Mouse (Mus musculus) layer of hippocampus, adult 2 months (tissue): ENCODE measurements around the gene Olfr1196. TPM values are rescaled to one million over a fixed set of nuclear protein-coding genes. Genes with fewer than 3 reads are reported as not detected.
"Not testable (repeated sequence)": the region's sequence is repeated elsewhere in the genome, so short reads cannot be mapped to it uniquely, and the experiment has no call there.

Experiments used
- DNase-seq, 2 experiments: peaks; one replicate each; pipeline ENCODE4 v3.0.0; 2022; ENCODE audit warnings: low spot score in 2 of 2
- H3K27ac ChIP-seq: fragments of 200-600 bp; 2 replicates; pipeline ENCODE4 v1.8.1; 2022
- H3K4me3 ChIP-seq: fragments of 200-600 bp; 2 replicates; pipeline ENCODE4 v1.8.1; 2022; ENCODE audit warnings: mild to moderate bottlenecking
- CTCF ChIP-seq: fragments of 200-600 bp; conservative IDR thresholded peaks from 2 replicates; pipeline ENCODE4 v1.8.1; 2022; ENCODE audit warnings: antibody characterized with exemption, mild to moderate bottlenecking, moderate library complexity
- long read RNA-seq, 2 experiments: library from polyadenylated mRNA; stranded (forward); transcript quantifications; one replicate each; pipeline ENCODE4 v2.0.0; 2021; ENCODE audit warnings: borderline mapping rate in 2 of 2
- total RNA-seq, 2 experiments: library from RNA; stranded (reverse); gene quantifications; 2 replicates each; pipeline ENCODE4 v1.2.3; 2021

The Olfr1196 gene
- not detected for total RNA-seq
- long read RNA-seq, experiment 1: 0 reads
- long read RNA-seq, experiment 2: 0 reads

DNA sequence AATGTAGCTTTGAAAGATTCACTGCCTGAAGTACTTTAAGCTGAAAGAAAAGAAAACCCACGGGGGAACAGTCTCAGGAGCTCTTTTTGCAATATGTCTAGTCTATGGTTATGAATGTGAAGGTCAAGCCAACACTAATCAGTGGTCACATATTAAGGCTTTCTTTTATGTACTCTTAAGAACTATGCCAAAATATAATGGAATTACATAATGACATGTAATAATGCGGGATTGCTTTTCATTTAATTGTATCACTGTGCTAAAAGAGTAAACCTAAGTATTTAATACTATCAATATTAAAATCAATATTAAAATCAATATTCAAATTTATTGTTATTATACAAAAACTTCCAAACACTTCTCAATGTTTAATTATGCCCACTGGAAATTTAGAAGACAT, at the start of gene Olfr1196:
Gene Olfr1196, minus strand, starts transcription at position 101 of the 400 bp plus-strand sequence.
- TF ChIP-seq CTCF: no peak
- no peak for DNase-seq
- Histone ChIP-seq H3K4me3 (no peak within 1 kb of the TSS), H3K27ac (no peak within 1 kb of the TSS)

GRCm38 (mm10) chr2:88751270-88751669, 46.9 kb upstream of the Olfr1196 start, which contains the start of gene Olfr1198:
Gene Olfr1198, minus strand, starts transcription at chr2:88751370.
- Histone ChIP-seq H3K4me3 (no peak within 1 kb of the TSS), H3K27ac (no peak within 1 kb of the TSS)
- TF ChIP-seq CTCF: no peak
- DNase-seq: no peak

GRCm38 (mm10) chr2:88743379-88743778, 39.0 kb upstream of the Olfr1196 start:
- TF ChIP-seq CTCF: no peak

DNA sequence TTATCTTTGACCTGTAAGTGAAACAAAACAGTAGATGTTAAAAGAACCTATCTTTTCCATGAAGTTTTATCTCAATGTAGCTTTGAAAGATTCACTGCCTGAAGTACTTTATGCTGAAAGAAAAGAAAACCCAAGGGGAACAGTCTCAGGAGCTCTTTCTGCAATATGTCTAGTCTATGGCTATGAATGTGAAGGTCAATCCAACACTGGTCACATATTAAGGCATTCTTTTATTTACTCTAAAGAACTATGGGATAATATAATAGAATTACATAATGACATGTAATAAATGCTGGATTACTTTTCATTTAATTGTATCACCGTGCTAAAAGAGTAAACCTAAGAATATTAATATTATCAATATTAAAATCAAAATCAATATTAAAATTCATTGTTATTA, 27.9 kb upstream of the Olfr1196 start, which contains the start of gene Olfr1197:
Gene Olfr1197, minus strand, starts transcription at position 101 of the 400 bp plus-strand sequence.
- no peak for TF ChIP-seq CTCF
- Histone ChIP-seq H3K27ac (no peak within 1 kb of the TSS), H3K4me3 (no peak within 1 kb of the TSS)
- DNase-seq: no peak

More at GRCm38 (mm10) chr2:88743379-88743778, 39.0 kb upstream of the Olfr1196 start:
- Histone ChIP-seq H3K27ac (no peak overlapping the region), H3K4me3 (no peak overlapping the region)
- DNase-seq: no peak

- Histone ChIP-seq H3K27ac (no peak within 1 kb of the TSS), H3K4me3 (no peak within 1 kb of the TSS)
- TF ChIP-seq CTCF: no peak
- DNase-seq: no peak
Measured at GRCm38 (mm10) chr2:88689087-88689486, 15.3 kb downstream of the Olfr1196 start, which contains the start of gene Olfr1195. Gene Olfr1195, minus strand, starts transcription at chr2:88689187.

DNA sequence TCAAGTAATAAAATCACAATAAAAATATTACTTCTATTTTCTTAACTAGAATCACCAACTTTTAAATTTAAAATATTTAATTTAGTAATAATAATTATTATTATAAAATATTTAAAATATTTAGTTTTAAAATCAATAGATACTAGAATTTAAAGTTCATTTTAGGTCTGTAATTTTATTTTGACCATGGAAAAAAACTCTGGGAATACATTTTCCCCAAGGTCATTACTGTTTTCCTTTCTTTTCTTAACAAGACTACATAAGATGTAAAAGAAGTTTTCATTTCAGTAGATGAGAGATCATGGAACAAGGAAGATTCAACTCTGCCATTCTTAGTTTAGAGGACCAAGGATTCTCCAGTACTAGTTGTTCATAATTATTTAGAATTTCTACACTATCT, 29.1 kb downstream of the Olfr1196 start, which contains the start of gene Olfr1193:
Gene Olfr1193, plus strand, starts transcription at position 301 of the 400 bp plus-strand sequence.
- not testable (repeated sequence) for DNase-seq, H3K4me3 ChIP-seq, H3K27ac ChIP-seq

DNA sequence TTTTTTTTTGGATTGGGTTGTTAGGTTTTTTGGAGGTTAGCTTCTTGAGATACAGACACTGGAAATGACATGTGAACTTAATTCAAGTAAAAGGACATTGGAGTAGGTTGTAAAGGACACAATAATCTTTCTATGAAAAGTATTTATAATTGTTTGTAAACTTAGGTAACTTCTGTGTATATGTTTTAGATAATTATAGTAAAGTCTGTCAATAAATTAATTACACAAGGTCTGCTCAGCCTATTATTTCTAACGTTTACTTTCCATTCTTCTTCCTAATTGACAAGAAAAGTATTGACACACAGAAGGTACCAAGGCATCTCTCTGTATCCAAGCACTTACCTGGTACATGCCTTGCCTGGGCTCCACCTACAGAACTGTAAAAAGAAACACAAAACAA, 56.2 kb downstream of the Olfr1196 start, which contains the start of gene Olfr1192-ps1:
Gene Olfr1192-ps1, plus strand, starts transcription at position 301 of the 400 bp plus-strand sequence.
- TF ChIP-seq CTCF: no peak
- Histone ChIP-seq H3K4me3 (no peak within 1 kb of the TSS), H3K27ac (no peak within 1 kb of the TSS)
- no peak for DNase-seq

Other genes starting within 250 kb of the Olfr1196 start
- gene Olfr1183, start 249.7 kb downstream of the Olfr1196 start, total RNA-seq: not detected
- not detected for gene Olfr1184, start 221.0 kb downstream of the Olfr1196 start, total RNA-seq
- gene Olfr1185-ps1, start 211.3 kb downstream of the Olfr1196 start, total RNA-seq: not detected
- not detected for gene Olfr1186, start 186.0 kb downstream of the Olfr1196 start, total RNA-seq
- gene Olfr1188, start 147.7 kb downstream of the Olfr1196 start, total RNA-seq: not detected
- not detected for gene Olfr1189, start 118.1 kb downstream of the Olfr1196 start, total RNA-seq
- gene Olfr1191-ps1, start 64.1 kb downstream of the Olfr1196 start, total RNA-seq: under 1 TPM in 1 of 2 experiments, not detected in 1; 0.08 TPM
- not detected for gene Olfr1192-ps1, start 56.1 kb downstream of the Olfr1196 start, total RNA-seq
- gene Olfr1193, start 29.0 kb downstream of the Olfr1196 start, total RNA-seq: not detected
- not detected for gene Olfr1195, start 15.4 kb downstream of the Olfr1196 start, total RNA-seq
- gene Olfr1197, start 27.8 kb upstream of the Olfr1196 start, total RNA-seq: not detected
- not detected for gene Olfr1198, start 46.8 kb upstream of the Olfr1196 start, total RNA-seq
- gene Olfr1199, start 55.9 kb upstream of the Olfr1196 start, total RNA-seq: not detected
- gene Olfr1200, start 65.9 kb upstream of the Olfr1196 start, total RNA-seq: not detected
- not detected for gene Olfr1201, start 88.4 kb upstream of the Olfr1196 start, total RNA-seq
- gene Olfr1202, start 109.9 kb upstream of the Olfr1196 start, total RNA-seq: not detected
- gene Olfr1205, start 125.1 kb upstream of the Olfr1196 start, total RNA-seq: not detected
- gene Olfr1204, start 144.7 kb upstream of the Olfr1196 start, total RNA-seq: not detected
- not detected for gene Olfr1206, start 158.6 kb upstream of the Olfr1196 start, total RNA-seq
- gene Olfr1208, start 197.7 kb upstream of the Olfr1196 start, total RNA-seq: not detected
- gene Olfr1209, start 210.6 kb upstream of the Olfr1196 start, total RNA-seq: not detected
- gene Olfr1211, start 233.5 kb upstream of the Olfr1196 start, total RNA-seq: not detected
- not detected for gene Olfr1212, start 249.4 kb upstream of the Olfr1196 start, total RNA-seq